Mouse (Mus musculus) ES-Bruce4 (cell line): Measurements from ENCODE around the gene Gm6040. TPM values are rescaled to one million over a fixed set of nuclear protein-coding genes. Genes with fewer than 3 reads are reported as not detected.

ENCODE experiments used
- H3K27ac ChIP-seq: 2 replicates; pipeline ENCODE4 v1.5.1; 2012; ENCODE audit warnings: low read length, inconsistent platforms; ENCODE audit not compliant: insufficient read depth
- H3K27me3 ChIP-seq: 2 replicates; pipeline ENCODE4 v1.6.1; 2012; ENCODE audit warnings: mild to moderate bottlenecking, low read length, inconsistent platforms; ENCODE audit not compliant: control insufficient read depth, poor library complexity, insufficient read depth, severe bottlenecking
- H3K36me3 ChIP-seq: 2 replicates; pipeline ENCODE4 v1.6.1; 2012; ENCODE audit warnings: inconsistent platforms, mild to moderate bottlenecking, low read length, moderate library complexity; ENCODE audit not compliant: control insufficient read depth, poor library complexity, insufficient read depth, severe bottlenecking
- H3K4me1 ChIP-seq: one replicate; pipeline ENCODE4 v1.8.1; 2011; ENCODE audit warnings: low read length; ENCODE audit not compliant: control insufficient read depth, insufficient read depth
- H3K4me3 ChIP-seq: 2 replicates; pipeline ENCODE4 v1.5.1; 2011; ENCODE audit warnings: low read depth, mild to moderate bottlenecking, low read length
- H3K9ac ChIP-seq: 2 replicates; pipeline ENCODE4 v1.6.1; 2012; ENCODE audit warnings: low read depth, mild to moderate bottlenecking, inconsistent platforms; ENCODE audit not compliant: poor library complexity, severe bottlenecking
- H3K9me3 ChIP-seq: replicated peaks from 2 replicates; pipeline ENCODE4 v1.6.1; 2012; ENCODE audit warnings: mild to moderate bottlenecking, low read length, inconsistent platforms; ENCODE audit not compliant: control insufficient read depth, poor library complexity, insufficient read depth, severe bottlenecking
- CTCF ChIP-seq: IDR thresholded peaks from one replicate; pipeline ENCODE4 v1.8.1; 2011; ENCODE audit warnings: low read depth, low read length
- EP300 ChIP-seq: IDR thresholded peaks from 2 replicates; pipeline ENCODE4 v1.6.1; 2011; ENCODE audit warnings: low read depth, low read length; ENCODE audit not compliant: insufficient read depth
- POLR2A ChIP-seq: IDR thresholded peaks from one replicate; pipeline ENCODE4 v1.8.1; 2011; ENCODE audit warnings: low read length; ENCODE audit not compliant: insufficient read depth
- polyA plus RNA-seq: library from polyadenylated mRNA; stranded (reverse); fragments of >200 nt; gene quantifications from 2 replicates; pipeline ENCODE4 v1.2.4, GENCODE M21; 2011; ENCODE audit warnings: low read depth; ENCODE audit not compliant: missing spikeins, insufficient read depth, insufficient read length

The Gm6040 gene
- not detected in 2 replicates for polyA plus RNA-seq

- no peak within 1 kb of the TSS for H3K27ac ChIP-seq
- H3K9ac ChIP-seq: no peak within 1 kb of the TSS
- TF ChIP-seq CTCF: no peak
- TF ChIP-seq EP300: no peak
- no peak for TF ChIP-seq POLR2A
- no peaks in the 10 kb centered on the region for H3K9me3 ChIP-seq
- H3K4me3 ChIP-seq: no peak within 1 kb of the TSS
- no peaks in the 10 kb centered on the region for H3K36me3 ChIP-seq
- H3K4me1 ChIP-seq: no peaks in the 10 kb centered on the region
- H3K27me3 ChIP-seq: no peaks in the 10 kb centered on the region
Measured at GRCm38 (mm10) chr8:20921971-20922370, at the start of gene Gm6040. Gene Gm6040, minus strand, starts transcription at chr8:20922071.

GRCm38 (mm10) chr8:20964531-20964930 lies 42.7 kb upstream of the Gm6040 start:
- Histone ChIP-seq H3K36me3 (no peaks in the 10 kb centered on the region), H3K27ac (no peak overlapping the region), H3K9ac (no peak overlapping the region), H3K4me1 (no peaks in the 10 kb centered on the region), H3K9me3 (no peaks in the 10 kb centered on the region), H3K27me3 (no peaks in the 10 kb centered on the region), H3K4me3 (no peak overlapping the region)
- no peak for TF ChIP-seq CTCF
- no peak for TF ChIP-seq POLR2A
- no peak for TF ChIP-seq EP300

- Histone ChIP-seq H3K9me3 (0 out of 2 replicates have a peak, but pooled peaks cover 3% of the 10 kb centered on the region), H3K36me3 (no peaks in the 10 kb centered on the region), H3K27ac (no peak within 1 kb of the TSS), H3K27me3 (no peaks in the 10 kb centered on the region), H3K9ac (no peak within 1 kb of the TSS), H3K4me1 (no peaks in the 10 kb centered on the region), H3K4me3 (no peak within 1 kb of the TSS)
- TF ChIP-seq POLR2A (no peak), CTCF (no peak), EP300 (no peak)
Measured at GRCm38 (mm10) chr8:20944610-20945009, 22.7 kb upstream of the Gm6040 start, which contains the start of gene AY761185. Gene AY761185, minus strand, starts transcription at chr8:20944710.

GRCm38 (mm10) chr8:20912288-20912687 lies 9.6 kb downstream of the Gm6040 start:
- TF ChIP-seq CTCF: no peak
- TF ChIP-seq EP300: no peak
- TF ChIP-seq POLR2A: no peak
- Histone ChIP-seq H3K4me1 (no peaks in the 10 kb centered on the region), H3K27ac (no peak overlapping the region), H3K4me3 (no peak overlapping the region), H3K36me3 (no peaks in the 10 kb centered on the region), H3K27me3 (no peaks in the 10 kb centered on the region), H3K9ac (no peak overlapping the region), H3K9me3 (no peaks in the 10 kb centered on the region)

GRCm38 (mm10) chr8:20908256-20908655 lies 13.6 kb downstream of the Gm6040 start:
- Histone ChIP-seq H3K36me3 (no peaks in the 10 kb centered on the region), H3K4me3 (no peak overlapping the region), H3K4me1 (no peaks in the 10 kb centered on the region), H3K9ac (no peak overlapping the region), H3K27me3 (no peaks in the 10 kb centered on the region), H3K9me3 (no peaks in the 10 kb centered on the region), H3K27ac (no peak overlapping the region)
- no peak for TF ChIP-seq EP300

GRCm38 (mm10) chr8:20907119-20907518 lies 14.8 kb downstream of the Gm6040 start:
- Histone ChIP-seq H3K9me3 (no peaks in the 10 kb centered on the region), H3K27me3 (no peaks in the 10 kb centered on the region)

More at GRCm38 (mm10) chr8:20907119-20907518, 14.8 kb downstream of the Gm6040 start:
- no peak overlapping the region for H3K9ac ChIP-seq
- H3K4me3 ChIP-seq: no peak overlapping the region
- TF ChIP-seq POLR2A: no peak
- TF ChIP-seq CTCF: no peak
- no peak for TF ChIP-seq EP300
- no peaks in the 10 kb centered on the region for H3K4me1 ChIP-seq
- no peak overlapping the region for H3K27ac ChIP-seq
- H3K36me3 ChIP-seq: no peaks in the 10 kb centered on the region
